Mouse (Mus musculus) mammary gland, adult 2 months (tissue): ENCODE data around the gene Ficd. TPM values are rescaled to one million over a fixed set of nuclear protein-coding genes. Genes with fewer than 3 reads are reported as not detected.

Experiments used
- polyA plus RNA-seq: library from polyadenylated mRNA; depleted of rRNA; stranded (reverse); fragments of >200 nt; gene quantifications from 2 replicates; pipeline ENCODE4 v1.2.3, GENCODE M21; 2012; ENCODE audit warnings: low replicate concordance; rRNA removed

Gene Ficd
- 6.4 and 9.0 TPM in 2 replicates for polyA plus RNA-seq

DNA sequence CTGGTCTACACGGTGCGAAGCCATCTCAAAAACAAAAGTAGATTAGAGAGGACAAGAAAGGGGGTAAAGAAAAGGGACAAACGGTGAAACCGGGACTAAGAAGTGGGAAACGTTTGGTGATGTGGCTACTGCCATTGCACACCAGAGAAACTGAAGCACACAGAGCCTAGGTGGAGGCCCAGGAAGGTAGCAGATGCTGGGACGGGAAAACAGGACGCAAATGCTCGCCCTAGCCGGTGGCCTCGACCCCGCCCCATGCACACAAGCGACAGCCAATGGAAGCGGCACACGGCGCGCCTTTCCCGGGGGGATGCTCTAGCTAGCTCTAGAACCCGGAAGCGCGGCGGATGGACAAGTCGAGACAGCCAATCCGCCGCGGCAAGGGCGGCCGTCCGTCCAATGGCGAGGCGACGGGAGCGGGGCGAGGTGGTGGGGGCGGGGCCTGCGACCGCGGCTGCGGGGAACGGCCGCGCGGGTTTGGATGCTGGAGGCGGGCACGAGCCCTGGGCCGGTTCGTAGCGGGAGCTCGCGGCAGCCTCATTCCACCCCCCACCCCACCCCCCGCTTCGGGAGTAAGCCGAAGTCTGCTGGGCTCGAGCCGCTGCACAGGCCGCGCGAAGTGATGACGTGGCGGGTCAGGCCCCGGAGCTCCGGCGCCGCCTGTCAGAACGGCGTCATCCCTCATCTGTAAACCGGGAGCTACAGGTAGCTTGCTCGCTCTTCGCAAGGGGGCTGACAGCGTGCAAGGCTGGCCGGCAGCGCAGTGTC lies at the start of gene Ficd:
Gene Ficd (plus strand): TSS at position 459 of the 768 bp plus-strand sequence.

DNA sequence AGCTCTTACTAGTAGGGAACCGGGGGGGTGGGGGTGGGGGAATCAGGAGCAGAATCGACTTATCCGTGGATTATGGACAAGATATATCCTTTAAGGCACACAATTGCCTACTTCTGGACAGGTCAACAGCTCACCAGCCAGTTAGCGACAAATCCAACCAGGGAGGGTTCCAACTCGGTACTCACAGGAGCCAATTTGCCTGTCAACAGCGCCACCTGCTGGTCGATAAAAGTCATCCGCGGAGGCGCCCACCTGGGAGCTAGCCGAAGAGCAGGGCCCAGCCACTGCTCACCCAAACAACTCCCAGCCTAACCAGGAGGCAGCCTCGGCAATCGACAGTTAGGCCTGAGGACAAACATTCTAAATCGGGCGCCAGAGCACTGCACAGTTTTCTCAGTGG lies 11.2 kb upstream of the Ficd start, which contains the start of gene 1700069L16Rik:
Gene 1700069L16Rik (minus strand): TSS at position 327 of the 400 bp plus-strand sequence.

DNA sequence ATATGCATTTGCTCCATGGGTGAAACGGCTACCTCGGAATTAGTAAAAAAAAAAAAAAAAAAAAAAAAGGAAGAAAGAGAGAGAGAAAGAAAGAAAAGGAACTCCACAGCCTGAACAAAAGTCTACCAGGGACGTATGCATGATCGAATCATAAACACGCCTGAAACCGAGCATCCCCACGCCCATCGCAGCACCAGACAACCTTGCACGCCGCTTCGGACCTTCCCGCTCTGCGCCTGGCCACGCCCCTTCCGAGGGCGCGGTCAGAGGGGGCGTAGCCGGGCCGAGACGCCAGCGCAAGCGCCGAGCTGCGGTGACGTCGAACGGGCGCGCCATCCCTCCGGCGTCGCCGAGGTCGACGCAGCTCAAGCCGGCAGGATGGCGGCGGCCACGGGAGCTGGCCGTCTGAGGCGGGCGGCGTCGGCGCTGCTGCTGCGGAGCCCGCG lies 36.9 kb downstream of the Ficd start, which contains the start of the genes Sart3 and Iscu:
Gene Sart3 (minus strand): TSS at position 61 of the 446 bp plus-strand sequence.
Gene Iscu (plus strand): TSS at position 299 of the 446 bp plus-strand sequence.

Other genes with a start within 250 kb of the Ficd start
- 6.2 and 9.1 TPM in 2 replicates for gene Wscd2, start 245.5 kb upstream of the Ficd start, polyA plus RNA-seq
- 216 and 237 TPM in 2 replicates for gene Cmklr1, start 85.4 kb upstream of the Ficd start, polyA plus RNA-seq
- not detected in 2 replicates for gene 1700069L16Rik, start 11.0 kb upstream of the Ficd start, polyA plus RNA-seq
- gene Sart3, start 36.7 kb downstream of the Ficd start, polyA plus RNA-seq, result 13.5 and 16.9 TPM in 2 replicates
- gene Iscu, start 36.9 kb downstream of the Ficd start, polyA plus RNA-seq, result 104 and 156 TPM in 2 replicates
- 24.4 and 39.7 TPM in 2 replicates for gene Tmem119, start 64.7 kb downstream of the Ficd start, polyA plus RNA-seq
- 154 and 322 TPM in 2 replicates for gene Selplg, start 96.8 kb downstream of the Ficd start, polyA plus RNA-seq
- gene Coro1c, start 173.0 kb downstream of the Ficd start, polyA plus RNA-seq, result 51.9 and 57.4 TPM in 2 replicates